Mouse (Mus musculus) liver, embryonic 14.5 days (tissue): ENCODE results near the gene Armc9.

Experiments
- CTCF ChIP-seq: IDR thresholded peaks from 2 replicates; pipeline ENCODE4 v1.5.1; 2016; ENCODE audit warnings: antibody characterized with exemption, low read depth, control low read depth
- EP300 ChIP-seq: IDR thresholded peaks from 2 replicates; pipeline ENCODE4 v1.6.1; 2016; ENCODE audit warnings: antibody characterized with exemption, low read depth

GRCm38 (mm10) chr1:86287473-86287872, 132.9 kb downstream of the Armc9 start:
- TF ChIP-seq CTCF, result no peak
- TF ChIP-seq EP300, result no peak
